In the genomic region with DNA sequence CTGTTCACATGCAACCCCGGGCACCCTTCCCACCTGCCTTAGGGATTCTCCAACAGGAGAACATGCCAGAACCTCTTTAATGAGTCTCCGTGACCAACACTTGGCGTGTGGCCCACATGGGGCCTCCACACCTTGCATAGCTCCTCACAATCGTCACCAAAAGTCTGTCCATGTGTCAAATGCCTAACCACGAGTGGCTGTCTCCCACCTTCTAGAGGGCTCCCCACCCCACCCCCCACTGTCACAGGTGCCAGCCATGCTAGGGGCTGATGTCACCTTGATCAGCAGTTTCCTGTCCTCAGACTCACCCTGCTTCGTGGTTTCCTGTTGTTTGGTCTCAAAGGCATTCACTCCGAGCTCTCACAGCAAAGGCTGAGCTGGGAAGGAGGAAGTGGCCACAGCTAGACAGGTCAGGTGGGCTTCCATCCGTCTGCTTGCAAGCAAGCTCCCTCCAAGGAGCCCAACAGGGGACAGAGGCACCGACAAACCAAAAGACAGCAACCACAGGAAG, we compare ENCODE assay signal across 8 mouse cellular contexts. TPM values are rescaled to one million over a fixed set of nuclear protein-coding genes. Genes with fewer than 3 reads are reported as not detected.
DNase-seq lines count a peak whose midpoint lies in the region; ATAC-seq and TF ChIP-seq lines count a peak whose summit lies in the region.

No protein-coding gene starts in this region.

- H3K9me3 ChIP-seq in heart, embryonic 14.5 days (ENCODE audit: control insufficient read depth, low read length), result no peaks in the 10 kb centered on the region
- no peaks in the 10 kb centered on the region for H3K9me3 ChIP-seq in limb, embryonic 15.5 days
- no peaks in the 10 kb centered on the region for H3K9me3 ChIP-seq in forebrain, embryonic 12.5 days
- no peaks in the 10 kb centered on the region for H3K9me3 ChIP-seq in midbrain, postnatal 0 days (ENCODE audit: low read length)

- H3K27me3 ChIP-seq in heart, embryonic 14.5 days (ENCODE audit: control insufficient read depth, insufficient read depth, low read length), result no peaks in the 10 kb centered on the region
- no peaks in the 10 kb centered on the region for H3K27me3 ChIP-seq in limb, embryonic 15.5 days
- H3K27me3 ChIP-seq in forebrain, embryonic 12.5 days, result no peaks in the 10 kb centered on the region
- H3K27me3 ChIP-seq in midbrain, postnatal 0 days (ENCODE audit: insufficient read depth, low read length), result no peaks in the 10 kb centered on the region

- peaks cover 25 to 27% of the 10 kb centered on the region in 2 experiments for H3K4me1 ChIP-seq in heart, embryonic 14.5 days (ENCODE audit: control insufficient read depth in 2 of 2, insufficient read depth in 2 of 2, low read length in 2 of 2)
- peaks cover 44% of the 10 kb centered on the region for H3K4me1 ChIP-seq in limb, embryonic 15.5 days
- peaks cover 4% of the 10 kb centered on the region; the same call in 1 of the 2 replicates for H3K4me1 ChIP-seq in forebrain, embryonic 12.5 days
- H3K4me1 ChIP-seq in midbrain, postnatal 0 days (ENCODE audit: insufficient read depth, low read length), result no peaks in the 10 kb centered on the region

- H3K4me3 ChIP-seq in heart, embryonic 14.5 days (ENCODE audit: control insufficient read depth in 1 of 2, insufficient read depth in 1 of 2, low read depth in 1 of 2, low read length in 2 of 2), result no peak overlapping the region
- no peak overlapping the region for H3K4me3 ChIP-seq in limb, embryonic 15.5 days
- H3K4me3 ChIP-seq in forebrain, embryonic 12.5 days (replicated peaks), result no peak overlapping the region
- H3K4me3 ChIP-seq in midbrain, postnatal 0 days (ENCODE audit: low read depth, low read length), result no peak overlapping the region

- H3K36me3 ChIP-seq in heart, embryonic 14.5 days (ENCODE audit: control insufficient read depth, insufficient read depth, low read length), result no peaks in the 10 kb centered on the region
- no peaks in the 10 kb centered on the region for H3K36me3 ChIP-seq in limb, embryonic 15.5 days
- H3K36me3 ChIP-seq in forebrain, embryonic 12.5 days (replicated peaks), result no peaks in the 10 kb centered on the region
- no peaks in the 10 kb centered on the region for H3K36me3 ChIP-seq in midbrain, postnatal 0 days (ENCODE audit: insufficient read depth, low read length)

- 45% methylated on average over 9 of the region's 9 CpGs for WGBS in heart, embryonic 14.5 days
- 34% methylated on average over 9 of the region's 9 CpGs for WGBS in limb, embryonic 15.5 days
- WGBS in forebrain, embryonic 12.5 days, result 77% methylated on average over 9 of the region's 9 CpGs
- 70% methylated on average over 9 of the region's 9 CpGs for WGBS in midbrain, postnatal 0 days

- H3K9ac ChIP-seq in heart, embryonic 14.5 days (ENCODE audit: low read length), result no peak overlapping the region
- H3K9ac ChIP-seq in limb, embryonic 15.5 days, result no peak overlapping the region
- H3K9ac ChIP-seq in forebrain, embryonic 12.5 days, result no peak overlapping the region
- H3K9ac ChIP-seq in midbrain, postnatal 0 days (replicated peaks; ENCODE audit: low read length, poor library complexity, severe bottlenecking), result no peak overlapping the region

- ATAC-seq in heart, embryonic 14.5 days (ENCODE audit: insufficient number of reproducible peaks, insufficient read depth, low FRiP score, low read depth), result no peak
- ATAC-seq in limb, embryonic 15.5 days (ENCODE audit: insufficient number of reproducible peaks, low FRiP score, low TSS enrichment, low read depth), result no peak
- ATAC-seq in forebrain, embryonic 12.5 days (ENCODE audit: low FRiP score), result no peak
- ATAC-seq in midbrain, postnatal 0 days (ENCODE audit: low FRiP score), result no peak

- H3K4me2 ChIP-seq in heart, embryonic 14.5 days (ENCODE audit: low read length), result no peak overlapping the region
- no peak overlapping the region for H3K4me2 ChIP-seq in limb, embryonic 15.5 days
- no peak overlapping the region for H3K4me2 ChIP-seq in forebrain, embryonic 12.5 days
- H3K4me2 ChIP-seq in midbrain, postnatal 0 days (ENCODE audit: low read depth, low read length, poor library complexity, severe bottlenecking), result no peak overlapping the region

- peak; percentile 91 to 95 for DNase-seq in B cell, adult 2 months
- peak; percentile 64 for DNase-seq in Muller cell, postnatal 12 days (ENCODE audit: inconsistent ontology term)
- peak; percentile 97 for DNase-seq in natural killer cell, adult 2 months (ENCODE audit: low spot score in 2 of 2)
- DNase-seq in left cerebral cortex, adult 18-20 months (ENCODE audit: low spot score in 2 of 2), result no peak
- no peak for DNase-seq in midbrain, postnatal 0 days (ENCODE audit: low spot score)

- H3K27ac ChIP-seq in heart, embryonic 14.5 days (replicated peaks in 1 of 2; ENCODE audit: control insufficient read depth in 1 of 2, insufficient read depth in 1 of 2, low read depth in 2 of 2, low read length in 2 of 2), result peak overlapping the region; percentile 28 to 76; a peak in 2 of 4 replicates
- H3K27ac ChIP-seq in limb, embryonic 15.5 days, result 0 out of 2 replicates have a peak overlapping the region, but pooled peaks have one; percentile 38
- no peak overlapping the region for H3K27ac ChIP-seq in forebrain, embryonic 12.5 days
- H3K27ac ChIP-seq in midbrain, postnatal 0 days (ENCODE audit: low read depth, low read length), result no peak overlapping the region

- no peak for TF ChIP-seq CTCF in midbrain, postnatal 0 days (IDR thresholded peaks at IDR 0.05)

RNA-seq across cellular contexts. Expression of a gene that starts 10.2 kb away (rescaled TPM):
- 0.47 and 0.66 TPM in 2 replicates for polyA plus RNA-seq in heart, embryonic 14.5 days (2014; fragmentation: Nextera tagmentation; extraction: Ambion mirVana)
- polyA plus RNA-seq in limb, embryonic 15.5 days (2015; fragmentation: Nextera tagmentation; extraction: Ambion mirVana), result 2.4 and 3.3 TPM in 2 replicates
- 0.13 and 0.65 TPM in 2 replicates for polyA plus RNA-seq in forebrain, embryonic 12.5 days (2016; fragmentation: Nextera tagmentation; extraction: Ambion mirVana)
- total RNA-seq in left cerebral cortex, adult 18-20 months (2021), result under 1 TPM; 0.45 to 0.72 TPM
- 0.38 TPM in 1 of 2 replicates, not detected in the other for total RNA-seq in midbrain, postnatal 0 days (2014; rRNA removed)
- polyA plus RNA-seq in midbrain, postnatal 0 days (2015; fragmentation: Nextera tagmentation; extraction: Ambion mirVana), result 0.15 and 0.32 TPM in 2 replicates

RNA-seq across cellular contexts. Expression of a gene that starts 22.8 kb away (rescaled TPM):
- polyA plus RNA-seq in heart, embryonic 14.5 days (2014; fragmentation: Nextera tagmentation; extraction: Ambion mirVana), result 0.27 TPM in 1 of 2 replicates, not detected in the other
- 0.96 and 1.1 TPM in 2 replicates for polyA plus RNA-seq in limb, embryonic 15.5 days (2015; fragmentation: Nextera tagmentation; extraction: Ambion mirVana)
- polyA plus RNA-seq in forebrain, embryonic 12.5 days (2016; fragmentation: Nextera tagmentation; extraction: Ambion mirVana), result 14.6 and 15.4 TPM in 2 replicates
- total RNA-seq in left cerebral cortex, adult 18-20 months (2021), result 10 to 100 TPM; 72.8 to 99.1 TPM
- total RNA-seq in midbrain, postnatal 0 days (2014; rRNA removed), result 106 and 119 TPM in 2 replicates
- polyA plus RNA-seq in midbrain, postnatal 0 days (2015; fragmentation: Nextera tagmentation; extraction: Ambion mirVana), result 76.6 and 84.6 TPM in 2 replicates

RNA-seq across cellular contexts. Expression of a gene that starts 29.0 kb away (rescaled TPM):
- polyA plus RNA-seq in heart, embryonic 14.5 days (2014; fragmentation: Nextera tagmentation; extraction: Ambion mirVana), result 25.0 and 25.4 TPM in 2 replicates
- 11.9 and 12.9 TPM in 2 replicates for polyA plus RNA-seq in limb, embryonic 15.5 days (2015; fragmentation: Nextera tagmentation; extraction: Ambion mirVana)
- polyA plus RNA-seq in forebrain, embryonic 12.5 days (2016; fragmentation: Nextera tagmentation; extraction: Ambion mirVana), result 13.9 and 14.0 TPM in 2 replicates
- total RNA-seq in left cerebral cortex, adult 18-20 months (2021), result 10 to 100 TPM; 27.1 to 28.1 TPM
- total RNA-seq in midbrain, postnatal 0 days (2014; rRNA removed), result 27.0 and 32.1 TPM in 2 replicates
- 19.0 and 20.6 TPM in 2 replicates for polyA plus RNA-seq in midbrain, postnatal 0 days (2015; fragmentation: Nextera tagmentation; extraction: Ambion mirVana)

Comparison
In these comparisons a context has a peak if more than half of its experiments do, and no peak if none do; other contexts are left out.
1. DNase-seq: peak in B cell, adult 2 months (2 of 2), Muller cell, postnatal 12 days (single experiment) and natural killer cell, adult 2 months (2 of 2); none in left cerebral cortex, adult 18-20 months (0 of 2) and midbrain, postnatal 0 days (single experiment).
2. H3K27ac ChIP-seq: peak in heart, embryonic 14.5 days (2 of 2) and limb, embryonic 15.5 days (single experiment); none in forebrain, embryonic 12.5 days (single experiment) and midbrain, postnatal 0 days (single experiment).